Mouse (Mus musculus) heart, postnatal 0 days (tissue): ENCODE data around the gene Taf6. TPM values are rescaled to one million over a fixed set of nuclear protein-coding genes. Genes with fewer than 3 reads are reported as not detected.
"Not testable (repeated sequence)": the region's sequence is repeated elsewhere in the genome, so short reads cannot be mapped to it uniquely, and the experiment has no call there.

Experiments
- ATAC-seq: fragments of 200-750 bp; cut with Nextera tagmentation; 2 replicates; pipeline ENCODE4 v1.8.0; 2017; ENCODE audit warnings: low read depth, moderate number of reproducible peaks, moderate library complexity; ENCODE audit not compliant: insufficient read depth
- DNase-seq: peaks from one replicate; pipeline ENCODE4 v3.0.0-alpha.2; 2016; ENCODE audit warnings: low spot score
- H3K27ac ChIP-seq: fragments of 300-500 bp; sonication (generic); 2 replicates; pipeline ENCODE4 v1.5.1; 2014; ENCODE audit warnings: low read depth, mild to moderate bottlenecking
- H3K27me3 ChIP-seq: fragments of 300-500 bp; sonication (generic); 2 replicates; pipeline ENCODE4 v1.6.1; 2014; ENCODE audit warnings: low read length, mixed read lengths; ENCODE audit not compliant: control insufficient read depth, insufficient read depth
- H3K36me3 ChIP-seq: fragments of 300-500 bp; sonication (generic); replicated peaks from 2 replicates; pipeline ENCODE4 v1.6.1; 2014; ENCODE audit warnings: low read length, mixed read lengths; ENCODE audit not compliant: control insufficient read depth, insufficient read depth
- H3K4me1 ChIP-seq: fragments of 300-500 bp; sonication (generic); 2 replicates; pipeline ENCODE4 v1.6.1; 2014; ENCODE audit warnings: antibody characterized with exemption; ENCODE audit not compliant: control insufficient read depth, insufficient read depth
- H3K4me2 ChIP-seq: fragments of 300-500 bp; sonication (generic); 2 replicates; pipeline ENCODE4 v1.6.1; 2014; ENCODE audit warnings: low read depth, mild to moderate bottlenecking, low read length, moderate library complexity
- H3K4me3 ChIP-seq: fragments of 300-500 bp; sonication (generic); 2 replicates; pipeline ENCODE4 v1.5.1; 2014; ENCODE audit warnings: low read depth, low read length
- H3K9ac ChIP-seq: fragments of 300-500 bp; sonication (generic); replicated peaks from 2 replicates; pipeline ENCODE4 v1.6.1; 2014; ENCODE audit warnings: low read depth, low read length, mixed read lengths
- H3K9me3 ChIP-seq: fragments of 300-500 bp; sonication (generic); replicated peaks from 2 replicates; pipeline ENCODE4 v1.6.1; 2016; ENCODE audit warnings: low read length; ENCODE audit not compliant: control insufficient read depth
- CTCF ChIP-seq: IDR thresholded peaks from 2 replicates; pipeline ENCODE4 v1.5.1; 2016; ENCODE audit warnings: antibody characterized with exemption, control low read depth, low read depth
- EP300 ChIP-seq: IDR thresholded peaks from 2 replicates; pipeline ENCODE4 v1.6.1; 2016; ENCODE audit warnings: antibody characterized with exemption, low read depth
- WGBS: fragments of 180-500 bp; shearing (Covaris S2); extraction: QIAGEN DNeasy Blood & Tissue Kit; methylation state at CpG from one replicate; pipeline ENCODE4 v1.1.7; 2014; 5-methylcytosine and 5-hydroxymethylcytosine counted together
- polyA plus RNA-seq: library from polyadenylated mRNA; unstranded; fragments of >200 nt; fragmentation: Nextera tagmentation; extraction: Ambion mirVana; gene quantifications from 2 replicates; pipeline ENCODE4 v1.2.1, GENCODE M21; 2015
- total RNA-seq: library from RNA; depleted of rRNA; stranded (reverse); fragments of >200 nt; gene quantifications from 2 replicates; pipeline ENCODE4 v1.2.3, GENCODE M21; 2014; ENCODE audit warnings: low replicate concordance

Taf6 gene
- total and polyA plus RNA-seq, 2 experiments from 2014 or later: 33.4 to 52.8 TPM

DNA sequence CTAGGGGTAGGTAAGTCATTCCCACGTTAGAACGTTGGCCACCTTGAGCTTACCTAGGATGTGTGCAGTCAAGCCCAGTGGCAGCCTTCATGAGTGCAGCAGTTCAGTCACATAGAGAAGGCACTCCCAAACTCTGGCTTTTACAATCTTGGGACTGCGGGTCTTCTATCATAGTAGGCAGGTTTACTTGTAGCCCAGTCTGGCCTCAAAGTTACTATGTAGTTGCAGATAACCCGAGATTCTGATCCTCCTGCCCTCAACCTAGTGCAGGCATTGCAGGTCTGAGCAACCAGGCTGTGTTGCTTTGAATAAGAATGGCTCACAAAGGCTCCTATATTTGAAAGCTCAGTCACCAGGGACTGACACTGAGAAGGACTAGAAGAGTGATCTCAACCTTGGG is 39.2 kb upstream of the Taf6 start:
- ATAC-seq (no peak), DNase-seq (no peak)
- Histone ChIP-seq H3K36me3 (no peaks in the 10 kb centered on the region), H3K4me3 (no peak overlapping the region), H3K9me3 (no peaks in the 10 kb centered on the region), H3K27ac (no peak overlapping the region), H3K9ac (no peak overlapping the region), H3K4me2 (no peak overlapping the region), H3K27me3 (no peaks in the 10 kb centered on the region), H3K4me1 (no peaks in the 10 kb centered on the region)
- TF ChIP-seq EP300: no peak
- no peak for TF ChIP-seq CTCF
- 77% methylated on average over 4 of the region's 4 CpGs for WGBS

DNA sequence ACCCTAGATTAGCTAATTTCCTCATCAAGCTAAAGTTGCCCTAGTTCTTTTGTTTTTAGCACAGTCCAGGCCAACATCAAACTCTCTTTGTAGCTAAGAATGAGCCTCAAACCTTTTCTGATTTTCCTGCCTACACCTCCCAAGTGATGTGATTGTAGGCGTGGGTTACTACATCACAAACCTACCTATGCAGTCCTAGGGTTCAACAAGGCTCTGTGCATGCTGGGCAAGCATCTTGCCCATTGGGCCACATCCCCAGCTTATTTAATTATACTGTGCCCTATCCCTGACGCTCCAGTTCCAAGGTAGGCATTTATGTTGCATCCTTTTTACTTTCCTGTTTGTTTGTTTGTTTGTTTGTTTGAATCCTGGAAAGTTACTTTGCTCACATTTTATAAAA is 38.4 kb upstream of the Taf6 start, which contains the start of gene Nxpe5:
Gene Nxpe5 (plus strand): TSS at position 199 of the 400 bp plus-strand sequence.
- DNase-seq (no peak), ATAC-seq (no peak)
- no peak within 1 kb of the TSS for H3K9ac ChIP-seq
- no peak within 1 kb of the TSS for H3K4me3 ChIP-seq
- WGBS: 44% methylated on average over 2 of the region's 2 CpGs
- H3K4me2 ChIP-seq: no peak within 1 kb of the TSS
- H3K27ac ChIP-seq: no peak within 1 kb of the TSS
- H3K9me3 ChIP-seq: no peaks in the 10 kb centered on the region
- no peaks in the 10 kb centered on the region for H3K27me3 ChIP-seq
- TF ChIP-seq CTCF (no peak), EP300 (no peak)
- H3K36me3 ChIP-seq: no peaks in the 10 kb centered on the region
- H3K4me1 ChIP-seq: no peaks in the 10 kb centered on the region

DNA sequence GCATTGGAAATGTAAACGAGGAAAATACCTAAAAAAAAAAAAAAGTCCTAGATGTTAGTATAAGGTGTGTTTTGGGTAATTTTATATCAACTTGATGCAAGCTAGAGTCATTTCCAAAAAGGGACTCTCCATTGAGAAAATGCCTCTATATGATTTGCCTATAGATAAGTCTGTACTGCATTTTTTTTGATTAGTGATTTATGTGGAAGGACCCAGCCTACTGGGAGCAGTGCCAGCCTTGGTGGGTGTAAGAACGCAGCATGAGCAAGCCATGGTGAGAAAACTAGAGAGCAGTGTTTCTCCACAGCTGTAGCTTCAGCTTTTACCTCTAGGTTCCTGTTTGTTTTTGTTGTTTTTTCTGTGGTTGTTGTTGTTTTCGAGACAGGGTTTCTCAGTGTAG is 36.0 kb upstream of the Taf6 start:
- WGBS: 32% methylated on average over 3 of the region's 3 CpGs
- Histone ChIP-seq H3K27me3 (no peaks in the 10 kb centered on the region), H3K36me3 (no peaks in the 10 kb centered on the region), H3K4me3 (no peak overlapping the region), H3K9me3 (no peaks in the 10 kb centered on the region), H3K27ac (no peak overlapping the region), H3K4me1 (no peaks in the 10 kb centered on the region), H3K9ac (no peak overlapping the region), H3K4me2 (no peak overlapping the region)
- no peak for ATAC-seq
- no peak for DNase-seq
- TF ChIP-seq CTCF (no peak), EP300 (no peak)

DNA sequence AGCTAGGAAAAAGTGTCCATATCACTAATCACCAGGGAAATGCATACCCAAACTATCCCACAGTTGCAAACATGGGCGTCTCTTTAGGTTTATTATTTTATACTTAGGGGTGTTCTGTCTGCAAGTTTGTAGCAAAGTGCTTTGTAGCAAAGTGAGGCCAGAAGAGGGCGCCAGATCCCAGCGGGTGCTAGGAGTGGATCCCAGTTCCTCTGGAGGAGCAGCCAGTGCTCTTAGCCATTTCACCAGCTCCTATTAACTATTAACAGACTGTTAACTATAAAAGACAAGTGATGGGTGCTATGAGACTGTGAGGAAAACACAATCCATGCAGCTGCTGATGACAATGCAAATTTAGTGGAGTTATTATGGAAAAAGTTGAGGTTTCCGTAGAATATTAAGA is 34.9 kb upstream of the Taf6 start:
- WGBS: 24% methylated on average over 4 of the region's 4 CpGs
- Histone ChIP-seq H3K9ac (no peak overlapping the region), H3K27ac (no peak overlapping the region), H3K4me1 (no peaks in the 10 kb centered on the region), H3K27me3 (no peaks in the 10 kb centered on the region), H3K36me3 (no peaks in the 10 kb centered on the region), H3K4me2 (no peak overlapping the region), H3K4me3 (no peak overlapping the region), H3K9me3 (no peaks in the 10 kb centered on the region)
- no peak for ATAC-seq
- TF ChIP-seq EP300 (no peak), CTCF (peak; percentile 75)
- DNase-seq: peak; percentile 21

DNA sequence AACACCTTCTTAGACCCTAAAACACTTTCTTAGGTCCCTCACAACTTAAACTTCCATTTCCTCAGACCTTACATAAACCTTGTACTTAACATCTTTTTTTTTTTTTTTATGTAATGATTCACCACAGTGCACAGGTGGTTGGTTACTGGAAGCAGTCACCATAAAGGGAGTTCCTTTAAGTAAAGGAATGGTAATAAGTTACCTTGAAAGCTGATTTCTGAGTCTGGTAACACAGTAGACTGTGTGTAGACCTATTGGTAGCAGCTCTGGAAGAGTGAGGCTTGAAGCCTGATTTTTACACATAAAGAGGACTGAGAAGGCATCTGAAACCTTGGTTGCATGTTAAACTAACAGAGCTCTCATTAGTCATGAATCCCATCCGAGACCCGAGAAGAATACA is 32.6 kb upstream of the Taf6 start:
- no peak overlapping the region for H3K4me2 ChIP-seq
- H3K4me1 ChIP-seq: no peaks in the 10 kb centered on the region
- 46% methylated on average over 2 of the region's 2 CpGs for WGBS
- no peaks in the 10 kb centered on the region for H3K36me3 ChIP-seq
- H3K9ac ChIP-seq: no peak overlapping the region
- no peak overlapping the region for H3K4me3 ChIP-seq
- DNase-seq (no peak), ATAC-seq (no peak)
- H3K9me3 ChIP-seq: no peaks in the 10 kb centered on the region; the same call in 1 of the 2 replicates
- no peaks in the 10 kb centered on the region for H3K27me3 ChIP-seq
- no peak overlapping the region for H3K27ac ChIP-seq
- TF ChIP-seq CTCF (no peak), EP300 (no peak)

DNA sequence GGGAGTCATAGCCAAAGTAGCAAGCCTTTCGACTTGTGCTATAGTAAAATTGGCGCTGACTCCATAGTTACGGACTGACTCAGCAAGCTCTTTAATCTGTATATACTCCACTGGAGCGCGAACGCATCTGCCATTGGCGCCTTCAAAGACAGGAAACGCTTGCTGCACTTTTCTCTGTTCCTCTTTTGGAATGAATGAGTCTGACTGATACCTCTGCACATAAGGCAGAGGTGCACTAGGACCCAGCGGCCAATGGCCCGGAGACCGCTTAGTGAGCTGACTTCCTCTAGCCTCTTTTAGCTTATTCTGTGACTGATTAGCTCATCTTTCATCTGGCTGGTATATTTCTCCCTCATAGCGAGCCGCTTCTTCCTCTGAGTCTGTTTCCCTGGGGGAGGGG is 29.4 kb upstream of the Taf6 start:
- WGBS: 93% methylated on average over 13 of the region's 13 CpGs
- not testable (repeated sequence) for H3K9ac ChIP-seq, ATAC-seq, H3K27ac ChIP-seq, H3K9me3 ChIP-seq, H3K4me3 ChIP-seq, H3K27me3 ChIP-seq, H3K4me1 ChIP-seq, DNase-seq, H3K36me3 ChIP-seq, H3K4me2 ChIP-seq
